Mouse (Mus musculus) cerebellum, postnatal 10 days (tissue): Measurements from ENCODE around the gene Cxcl17.
A peak's percentile ranks its signal among the peaks of the same experiment; 100 is the strongest.
"Not testable (repeated sequence)": the region's sequence is repeated elsewhere in the genome, so short reads cannot be mapped to it uniquely, and the experiment has no call there.

ENCODE experiments used
- DNase-seq, 2 experiments: peaks; one replicate each; pipeline ENCODE4 v3.0.0; 2021; ENCODE audit warnings: mixed read lengths in 2 of 2

Gene Cxcl17

GRCm38 (mm10) chr7:25412833-25413441 is at the start of gene Cxcl17:
Gene Cxcl17, minus strand, starts transcription at chr7:25412886.
- no peak for DNase-seq

GRCm38 (mm10) chr7:25462033-25462337 is 49.3 kb upstream of the Cxcl17 start:
- not testable (repeated sequence) for DNase-seq

- peak; percentile 77 to 79 for DNase-seq
Measured at GRCm38 (mm10) chr7:25461336-25462032, 48.8 kb upstream of the Cxcl17 start.

DNA sequence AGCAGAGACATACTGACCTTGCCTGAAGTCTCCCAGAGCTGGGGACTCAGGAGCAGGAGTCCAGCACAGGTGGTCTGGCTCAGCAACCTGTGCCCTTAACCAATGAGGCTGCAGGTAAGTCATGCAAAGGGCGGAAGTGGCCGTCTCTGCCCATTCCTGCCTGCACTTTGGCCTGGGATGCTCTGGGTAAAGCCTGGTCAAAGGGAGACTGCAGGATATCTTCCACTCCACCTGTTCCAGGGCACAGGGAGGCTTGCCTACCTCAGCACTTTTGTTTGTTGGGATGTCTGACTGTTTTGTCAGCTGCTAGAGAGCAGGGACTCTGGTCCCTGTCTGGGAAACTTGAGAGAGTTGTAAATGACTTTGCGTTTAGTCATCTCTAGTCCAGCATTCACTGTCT is 39.4 kb upstream of the Cxcl17 start:
- DNase-seq, result no peak

GRCm38 (mm10) chr7:25449913-25450890 is 37.5 kb upstream of the Cxcl17 start:
- no peak for DNase-seq

GRCm38 (mm10) chr7:25440816-25441153 is 28.1 kb upstream of the Cxcl17 start:
- DNase-seq, result no peak

DNA sequence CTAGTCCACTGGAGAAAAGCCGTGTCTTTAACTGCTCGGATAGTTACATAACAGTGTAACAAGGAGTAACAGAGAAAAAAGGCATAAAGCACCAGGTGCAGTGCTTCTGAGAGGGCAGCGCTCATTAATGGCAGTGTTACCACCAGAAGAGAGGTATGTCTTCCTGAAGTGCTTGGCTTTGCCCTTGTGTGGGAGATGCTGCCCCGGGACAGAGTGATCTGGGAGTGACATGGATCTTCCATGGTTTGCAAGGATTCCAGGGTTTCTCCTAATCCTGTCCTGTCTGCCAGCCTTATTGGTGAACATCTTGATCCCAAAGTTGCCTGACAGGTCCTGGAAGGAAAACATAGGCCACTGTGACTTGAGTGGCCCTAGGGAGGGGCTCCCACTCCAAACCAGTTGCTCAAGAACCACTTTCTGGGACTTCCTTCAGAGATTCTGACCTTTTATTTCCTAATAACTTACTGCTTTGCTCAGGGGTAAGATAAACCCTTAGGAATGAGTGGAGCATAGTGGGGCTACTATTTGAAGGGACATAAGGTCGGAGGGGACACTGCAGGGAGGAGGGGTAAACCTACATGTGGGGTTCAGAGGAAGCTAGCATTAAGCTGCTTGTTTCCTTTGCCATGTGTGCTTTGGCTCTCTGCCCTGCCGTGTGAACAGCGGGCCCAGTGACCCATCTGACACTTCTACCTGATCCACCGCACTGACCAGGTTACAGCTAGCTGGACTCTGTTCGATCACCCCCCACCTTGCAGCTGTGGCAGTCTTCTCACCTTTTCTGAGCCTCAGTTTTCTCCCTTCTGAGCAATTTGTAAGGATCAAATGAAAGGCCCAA is 27.5 kb upstream of the Cxcl17 start:
- no peak for DNase-seq

GRCm38 (mm10) chr7:25439124-25439822 is 26.6 kb upstream of the Cxcl17 start:
- DNase-seq, result no peak

DNA sequence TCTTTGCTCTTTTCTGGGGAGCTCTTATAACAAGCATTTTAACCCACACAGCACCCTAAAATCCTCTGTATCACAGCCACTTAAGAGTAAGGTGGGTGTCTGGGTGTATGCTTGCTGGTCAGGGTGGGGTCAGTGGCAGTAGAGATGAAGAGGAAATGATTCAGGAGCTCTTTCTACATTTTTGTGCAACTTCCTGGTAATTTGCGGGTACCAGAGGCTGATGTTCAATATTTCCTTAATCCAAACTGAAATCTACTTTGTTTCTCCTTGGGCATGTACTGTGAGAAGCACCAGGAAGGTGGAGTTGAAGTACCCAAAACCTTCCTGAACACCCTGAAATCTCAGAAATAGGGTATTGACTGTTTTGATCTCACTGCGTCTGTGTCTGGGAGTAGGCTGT is 24.0 kb upstream of the Cxcl17 start:
- no peak for DNase-seq

- no peak for DNase-seq
Measured at GRCm38 (mm10) chr7:25436226-25436625, 23.5 kb upstream of the Cxcl17 start.

DNA sequence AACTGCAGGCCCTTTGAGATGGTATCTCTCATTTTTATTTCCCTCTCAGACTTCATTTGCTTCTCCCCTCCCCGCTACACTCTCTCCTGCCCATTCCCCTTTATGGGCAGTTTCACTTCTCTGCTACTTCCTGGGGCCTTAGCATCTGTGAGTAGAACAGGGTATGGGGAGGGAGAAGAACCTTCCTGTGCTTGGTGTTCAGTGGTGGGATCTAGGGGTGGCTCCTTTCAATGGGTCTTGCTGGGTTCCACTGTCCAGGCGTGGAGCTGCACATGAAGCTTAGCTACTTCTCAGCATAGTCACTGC is 22.8 kb upstream of the Cxcl17 start:
- no peak for DNase-seq

DNA sequence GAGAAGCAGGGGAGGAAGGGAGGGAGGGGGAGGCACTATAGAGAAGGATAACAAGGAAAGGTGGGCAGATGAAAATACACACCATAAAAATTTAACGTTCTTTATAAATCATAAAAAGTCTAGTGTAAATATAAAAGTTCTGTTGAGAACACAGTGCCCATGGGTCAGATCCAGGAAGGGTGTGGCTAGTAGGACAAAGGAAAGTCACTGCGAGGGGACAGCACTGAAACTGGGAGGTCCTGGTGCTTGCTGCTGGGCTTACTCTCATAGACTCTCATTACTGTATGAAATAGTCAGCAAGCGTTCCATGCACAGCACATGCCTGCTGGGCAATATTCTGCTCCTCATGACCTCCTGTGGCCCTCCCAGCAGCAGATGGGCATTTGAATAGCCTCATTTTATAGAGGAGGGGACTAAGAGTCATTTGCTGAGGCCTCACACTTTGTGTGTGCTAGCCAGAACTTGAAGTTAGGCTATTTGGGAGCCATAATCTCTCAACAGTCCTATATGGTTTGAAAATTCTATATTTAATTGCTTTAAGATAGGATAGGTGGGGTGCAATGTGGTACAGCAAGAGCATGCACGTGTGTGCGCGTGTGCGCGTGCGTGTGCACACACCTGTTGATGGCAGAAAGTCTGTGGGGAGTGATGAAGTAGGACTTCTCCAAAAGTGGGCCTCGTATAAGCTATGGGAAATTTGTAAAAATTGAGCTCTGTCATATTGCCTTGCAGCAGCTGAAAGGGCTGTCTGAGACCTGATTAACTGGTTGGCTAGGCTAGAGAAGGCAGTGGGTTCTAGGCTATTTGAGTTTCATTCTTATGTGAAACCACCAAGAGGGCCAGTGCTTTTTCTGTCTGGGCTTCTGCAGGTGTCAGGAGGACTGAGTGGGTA is 22.2 kb upstream of the Cxcl17 start:
- no peak for DNase-seq

DNA sequence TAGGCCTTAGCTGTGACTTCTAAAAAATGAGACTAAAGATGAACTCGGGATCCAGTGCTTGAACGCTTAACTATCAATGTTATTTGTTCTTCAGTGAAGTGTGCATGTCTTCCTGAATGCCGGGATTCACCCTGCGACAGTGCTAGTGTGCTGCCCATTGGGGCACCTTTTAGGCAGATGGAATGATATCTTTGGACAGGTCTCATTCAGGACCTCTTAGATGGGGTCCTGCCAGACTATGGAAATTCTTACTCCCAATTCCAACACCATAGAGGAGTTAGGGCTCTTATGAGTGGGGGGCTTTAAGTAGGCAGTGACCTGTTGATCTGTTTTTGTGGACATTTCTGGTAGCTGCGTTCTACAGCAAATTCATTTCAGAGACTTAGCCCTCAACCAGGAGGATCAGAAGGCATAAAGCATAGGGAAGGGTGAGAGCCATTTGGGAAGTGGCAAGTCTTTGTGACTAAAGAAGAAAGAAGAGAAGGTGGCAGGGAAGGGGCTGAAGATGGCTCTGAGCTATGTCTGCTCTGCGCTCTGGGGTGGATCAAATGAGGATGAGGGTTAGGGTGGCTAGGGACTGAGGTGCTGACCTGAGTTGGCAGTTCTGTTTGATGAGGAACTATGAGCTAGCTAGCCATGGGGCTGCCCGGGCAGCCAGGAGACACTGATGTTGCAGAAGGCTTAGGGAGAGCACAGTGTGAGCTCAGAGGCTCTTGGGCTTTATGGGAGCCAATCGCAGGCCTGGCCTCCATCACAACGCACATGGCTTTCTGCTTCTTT is 21.3 kb upstream of the Cxcl17 start:
- DNase-seq, result no peak

GRCm38 (mm10) chr7:25433007-25433541 is 20.4 kb upstream of the Cxcl17 start:
- no peak for DNase-seq

DNA sequence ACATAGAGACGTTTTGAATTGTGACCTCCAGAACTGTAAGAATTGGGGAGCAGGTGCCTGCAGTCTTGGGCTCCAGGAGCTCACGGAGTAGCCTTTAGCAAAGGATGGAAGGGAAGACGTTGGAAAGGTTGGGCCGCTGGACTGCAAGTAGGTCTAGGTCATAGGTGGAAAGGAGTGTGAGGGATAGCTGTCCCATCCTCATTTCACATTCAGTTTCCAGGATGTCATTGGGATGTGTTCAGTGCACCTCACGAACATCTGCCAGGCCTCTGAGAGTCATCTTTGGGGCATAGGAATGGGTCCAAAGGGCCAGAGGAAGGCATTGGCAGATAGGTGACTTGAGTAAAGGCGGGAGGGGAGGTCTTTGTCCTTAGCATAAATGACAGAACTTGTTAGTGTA is 19.7 kb upstream of the Cxcl17 start:
- DNase-seq, result no peak

- DNase-seq, result no peak
Measured at GRCm38 (mm10) chr7:25429886-25430784, 17.4 kb upstream of the Cxcl17 start.

- DNase-seq, result no peak
Measured at GRCm38 (mm10) chr7:25428321-25428720, 15.6 kb upstream of the Cxcl17 start.

GRCm38 (mm10) chr7:25427144-25427543 is 14.5 kb upstream of the Cxcl17 start:
- DNase-seq, result no peak

DNA sequence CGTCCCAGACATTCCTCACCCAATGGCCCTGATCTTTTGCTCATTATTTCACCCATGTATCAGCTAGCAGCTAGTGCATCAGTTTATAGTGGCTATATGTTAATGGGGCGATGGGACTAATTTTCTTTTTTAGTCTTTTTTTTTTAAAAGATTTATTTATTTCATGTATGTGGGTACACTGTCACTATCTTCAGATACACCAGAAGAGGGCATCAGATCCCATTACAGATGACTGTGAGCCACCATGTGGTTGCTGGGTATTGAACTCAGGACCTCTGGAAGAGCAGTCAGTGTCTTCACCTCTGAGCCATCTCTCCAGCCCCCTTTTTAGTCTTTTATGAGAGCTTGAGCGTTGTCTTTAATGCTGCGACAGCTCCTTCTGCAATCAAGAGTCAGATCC is 13.7 kb upstream of the Cxcl17 start:
- not testable (repeated sequence) for DNase-seq
